Comparison of ENCODE assay signal across 8 mouse cellular contexts in genomic region chr9:71592577-71593285, GRCm38 (mm10). TPM values are rescaled to one million over a fixed set of nuclear protein-coding genes. Genes with fewer than 3 reads are reported as not detected.
DNase-seq lines count a peak whose midpoint lies in the region; ATAC-seq and TF ChIP-seq lines count a peak whose summit lies in the region.

No protein-coding gene starts in this region.

- no peak for TF ChIP-seq CTCF in E14TG2a.4 (conservative IDR thresholded peaks at IDR 0.05; ENCODE audit: low read length)
- TF ChIP-seq CTCF in heart, postnatal 0 days (IDR thresholded peaks at IDR 0.05; ENCODE audit: low read depth): 0 out of 2 replicates have a peak, but pooled peaks have one; percentile 17
- peak; percentile 24 for TF ChIP-seq CTCF in liver, postnatal 0 days (IDR thresholded peaks at IDR 0.05; ENCODE audit: low read depth)

- TF ChIP-seq EP300 in heart, postnatal 0 days (IDR thresholded peaks at IDR 0.05; ENCODE audit: low read depth): no peak
- no peak for TF ChIP-seq EP300 in liver, postnatal 0 days (IDR thresholded peaks at IDR 0.05; ENCODE audit: low read depth)

- peak overlapping the region; percentile 89 for H3K4me2 ChIP-seq in heart, embryonic 13.5 days
- H3K4me2 ChIP-seq in heart, postnatal 0 days (ENCODE audit: low read depth, low read length): peak overlapping the region; percentile 73
- peak overlapping the region; percentile 77 for H3K4me2 ChIP-seq in liver, postnatal 0 days (ENCODE audit: low read depth, low read length)

- WGBS in heart, embryonic 13.5 days: 27% methylated on average over 6 of the region's 6 CpGs
- 26% methylated on average over 6 of the region's 6 CpGs for WGBS in heart, postnatal 0 days
- 24% methylated on average over 6 of the region's 6 CpGs for WGBS in liver, postnatal 0 days (ENCODE audit: insufficient replicate concordance)

- peak overlapping the region; percentile 90 for H3K27ac ChIP-seq in heart, embryonic 13.5 days (replicated peaks)
- peak overlapping the region; percentile 95 for H3K27ac ChIP-seq in heart, postnatal 0 days (ENCODE audit: low read depth)
- no peak overlapping the region for H3K27ac ChIP-seq in liver, postnatal 0 days (ENCODE audit: low read depth)

- no peaks in the 10 kb centered on the region for H3K9me3 ChIP-seq in heart, embryonic 13.5 days
- H3K9me3 ChIP-seq in E14TG2a.4 (ENCODE audit: low read length): no peaks in the 10 kb centered on the region
- no peaks in the 10 kb centered on the region for H3K9me3 ChIP-seq in heart, postnatal 0 days (replicated peaks; ENCODE audit: control insufficient read depth, low read length)
- H3K9me3 ChIP-seq in liver, postnatal 0 days (ENCODE audit: low read length): no peaks in the 10 kb centered on the region

- intact Hi-C loops in left cerebral cortex, postnatal 14 days (cut with DNase I): no loop called here

- no peaks in the 10 kb centered on the region for H3K27me3 ChIP-seq in heart, embryonic 13.5 days (replicated peaks)
- peaks cover 44% of the 10 kb centered on the region for H3K27me3 ChIP-seq in E14TG2a.4 (ENCODE audit: insufficient read depth, low read length)
- no peaks in the 10 kb centered on the region for H3K27me3 ChIP-seq in heart, postnatal 0 days (ENCODE audit: control insufficient read depth, insufficient read depth, low read length)
- no peaks in the 10 kb centered on the region for H3K27me3 ChIP-seq in liver, postnatal 0 days (ENCODE audit: insufficient read depth, low read length)

- peaks cover 8% of the 10 kb centered on the region for H3K36me3 ChIP-seq in heart, embryonic 13.5 days
- no peaks in the 10 kb centered on the region for H3K36me3 ChIP-seq in E14TG2a.4 (ENCODE audit: insufficient read depth, low read length)
- 0 out of 2 replicates have a peak, but pooled peaks cover 6% of the 10 kb centered on the region for H3K36me3 ChIP-seq in heart, postnatal 0 days (replicated peaks; ENCODE audit: control insufficient read depth, insufficient read depth, low read length)
- H3K36me3 ChIP-seq in liver, postnatal 0 days (replicated peaks; ENCODE audit: insufficient read depth, low read length): no peaks in the 10 kb centered on the region

- peak overlapping the region; percentile 81 for H3K4me3 ChIP-seq in heart, embryonic 13.5 days
- peak overlapping the region; percentile 80 for H3K4me3 ChIP-seq in E14TG2a.4 (replicated peaks; ENCODE audit: low read length)
- peak overlapping the region; percentile 74 for H3K4me3 ChIP-seq in heart, postnatal 0 days (ENCODE audit: low read depth, low read length)
- H3K4me3 ChIP-seq in liver, postnatal 0 days (ENCODE audit: low read depth, low read length): peak overlapping the region; percentile 54

- peak overlapping the region; percentile 92 for H3K9ac ChIP-seq in heart, embryonic 13.5 days
- peak overlapping the region; percentile 85; the same call in 1 of the 2 replicates for H3K9ac ChIP-seq in heart, postnatal 0 days (replicated peaks; ENCODE audit: low read depth, low read length)
- no peak overlapping the region for H3K9ac ChIP-seq in liver, postnatal 0 days (replicated peaks)

- no peak for DNase-seq in heart, adult 18-20 months
- no peak for DNase-seq in heart, postnatal 0 days (ENCODE audit: low spot score)
- DNase-seq in liver, postnatal 0 days: no peak
- no peak for DNase-seq in MN1 (ENCODE audit: low spot score)
- DNase-seq in left cerebral cortex, postnatal 14 days (ENCODE audit: low spot score in 2 of 2): no peak
- DNase-seq in ovary, postnatal 36 days (ENCODE audit: low spot score): no peak

- no peak for ATAC-seq in heart, embryonic 13.5 days (ENCODE audit: extremely low read depth, insufficient number of reproducible peaks, low FRiP score, low TSS enrichment)
- ATAC-seq in heart, postnatal 0 days (ENCODE audit: insufficient read depth, low read depth): no peak
- peak; percentile 68; the same call in 1 of the 2 replicates for ATAC-seq in liver, postnatal 0 days

- peaks cover 74% of the 10 kb centered on the region for H3K4me1 ChIP-seq in heart, embryonic 13.5 days
- H3K4me1 ChIP-seq in E14TG2a.4 (replicated peaks; ENCODE audit: low read depth, low read length): peaks cover 11% of the 10 kb centered on the region
- H3K4me1 ChIP-seq in heart, postnatal 0 days (ENCODE audit: control insufficient read depth, insufficient read depth): peaks cover 37% of the 10 kb centered on the region
- H3K4me1 ChIP-seq in liver, postnatal 0 days (ENCODE audit: insufficient read depth): peaks cover 18% of the 10 kb centered on the region

RNA-seq across cellular contexts. Expression of gene Myzap, which starts 0.6 kb away (rescaled TPM):
- polyA plus RNA-seq in heart, embryonic 13.5 days (2015; fragmentation: Nextera tagmentation; extraction: Ambion mirVana): 72.1 and 74.6 TPM in 2 replicates
- 100 to 1,000 TPM; 408 to 450 TPM for total RNA-seq in heart, adult 18-20 months (2021)
- 196 and 240 TPM in 2 replicates for total RNA-seq in heart, postnatal 0 days (2014; rRNA removed; ENCODE audit: low replicate concordance)
- polyA plus RNA-seq in heart, postnatal 0 days (2015; fragmentation: Nextera tagmentation; extraction: Ambion mirVana): 301 and 341 TPM in 2 replicates
- 2.8 and 3.7 TPM in 2 replicates for polyA plus RNA-seq in liver, postnatal 0 days (2015; fragmentation: Nextera tagmentation; extraction: Ambion mirVana)
- 1 to 10 TPM; 1.7 TPM for total RNA-seq in left cerebral cortex, postnatal 14 days (2021)

Comparison
In these comparisons a context has a peak if more than half of its experiments do, and no peak if none do; other contexts are left out.
1. RNA of gene Myzap, which starts 0.6 kb away (total RNA-seq): 408 to 450 TPM in heart, adult 18-20 months and 196 to 240 TPM in heart, postnatal 0 days; 1.7 TPM in left cerebral cortex, postnatal 14 days; every median in the first group is over 10 times any median in the second.
2. Peak in every context shown above with its lines, with median percentiles within 50 percentile points of each other: H3K4me2 ChIP-seq and H3K4me3 ChIP-seq.